ENCODE assay signal across 17 mouse cellular contexts in genomic region chr6:94070702-94071101, GRCm38 (mm10).
A peak's percentile ranks its signal among the peaks of the same experiment; 100 is the strongest.
DNase-seq lines count a peak whose midpoint lies in the region; ATAC-seq and TF ChIP-seq lines count a peak whose summit lies in the region.
"Had no signal": no experiment of that assay in that cellular context is flagged by ENCODE, and none has a peak within 500 bp of the region (broad histone marks: within the 10 kb centered on the region; RNA-seq: fewer than 3 reads in every experiment).

No protein-coding gene starts in this region.

- no peak overlapping the region for H3K4me3 ChIP-seq in hindbrain, postnatal 0 days (ENCODE audit: low read length)
- no peak overlapping the region for H3K4me3 ChIP-seq in hindbrain, embryonic 11.5 days (ENCODE audit: low read depth, low read length)
- H3K4me3 ChIP-seq in liver, postnatal 0 days (ENCODE audit: low read depth, low read length) = no peak overlapping the region
- no peak overlapping the region for H3K4me3 ChIP-seq in heart, embryonic 12.5 days
- H3K4me3 ChIP-seq: embryonic facial prominence, embryonic 13.5 days; hindbrain, embryonic 13.5 days; liver, embryonic 12.5 days; neural tube, embryonic 13.5 days had no signal

- no peaks in the 10 kb centered on the region for H3K36me3 ChIP-seq in hindbrain, postnatal 0 days (ENCODE audit: insufficient read depth, low read length)
- H3K36me3 ChIP-seq in hindbrain, embryonic 11.5 days (ENCODE audit: control insufficient read depth, insufficient read depth, low read length) = no peaks in the 10 kb centered on the region
- H3K36me3 ChIP-seq in liver, postnatal 0 days (replicated peaks; ENCODE audit: insufficient read depth, low read length) = no peaks in the 10 kb centered on the region
- no peaks in the 10 kb centered on the region for H3K36me3 ChIP-seq in heart, embryonic 12.5 days
- H3K36me3 ChIP-seq: embryonic facial prominence, embryonic 13.5 days; hindbrain, embryonic 13.5 days; liver, embryonic 12.5 days; neural tube, embryonic 13.5 days had no signal

- no peak overlapping the region for H3K27ac ChIP-seq in hindbrain, postnatal 0 days
- H3K27ac ChIP-seq in hindbrain, embryonic 11.5 days (ENCODE audit: low read depth, low read length) = no peak overlapping the region
- no peak overlapping the region for H3K27ac ChIP-seq in liver, postnatal 0 days (ENCODE audit: low read depth)
- H3K27ac ChIP-seq in heart, embryonic 12.5 days (ENCODE audit: poor library complexity, severe bottlenecking) = no peak overlapping the region
- H3K27ac ChIP-seq: embryonic facial prominence, embryonic 13.5 days; hindbrain, embryonic 13.5 days; liver, embryonic 12.5 days; neural tube, embryonic 13.5 days had no signal

- no peak overlapping the region for H3K9ac ChIP-seq in hindbrain, postnatal 0 days (replicated peaks; ENCODE audit: low read length)
- H3K9ac ChIP-seq in hindbrain, embryonic 11.5 days (ENCODE audit: low read depth, low read length) = no peak overlapping the region
- no peak overlapping the region for H3K9ac ChIP-seq in liver, postnatal 0 days (replicated peaks)
- H3K9ac ChIP-seq in heart, embryonic 12.5 days = no peak overlapping the region
- H3K9ac ChIP-seq: embryonic facial prominence, embryonic 13.5 days; hindbrain, embryonic 13.5 days; liver, embryonic 12.5 days; neural tube, embryonic 13.5 days had no signal

- no peak for ATAC-seq in hindbrain, postnatal 0 days
- ATAC-seq in hindbrain, embryonic 11.5 days (ENCODE audit: low FRiP score) = no peak
- ATAC-seq in liver, postnatal 0 days = no peak
- ATAC-seq in heart, embryonic 12.5 days (ENCODE audit: insufficient number of reproducible peaks, low FRiP score) = no peak
- ATAC-seq: activated CD4-positive, CD25-positive, alpha-beta regulatory T cell, adult 4 months; liver, embryonic 12.5 days; midbrain, embryonic 16.5 days had no signal

- TF ChIP-seq CTCF in hindbrain, postnatal 0 days (IDR thresholded peaks at IDR 0.05; ENCODE audit: low read depth) = no peak
- TF ChIP-seq CTCF in liver, postnatal 0 days (IDR thresholded peaks at IDR 0.05; ENCODE audit: low read depth) = no peak

- peaks cover 5% of the 10 kb centered on the region for H3K4me1 ChIP-seq in hindbrain, postnatal 0 days (ENCODE audit: insufficient read depth, low read length)
- H3K4me1 ChIP-seq in hindbrain, embryonic 11.5 days (replicated peaks; ENCODE audit: control insufficient read depth, insufficient read depth, low read length) = no peaks in the 10 kb centered on the region
- no peaks in the 10 kb centered on the region for H3K4me1 ChIP-seq in liver, postnatal 0 days (ENCODE audit: insufficient read depth)
- peaks cover 56% of the 10 kb centered on the region for H3K4me1 ChIP-seq in heart, embryonic 12.5 days (replicated peaks)

- WGBS in hindbrain, postnatal 0 days = 61% methylated on average over 3 of the region's 3 CpGs
- 77% methylated on average over 3 of the region's 3 CpGs for WGBS in hindbrain, embryonic 11.5 days
- WGBS in liver, postnatal 0 days (ENCODE audit: insufficient replicate concordance) = 62% methylated on average over 3 of the region's 3 CpGs
- 50% methylated on average over 3 of the region's 3 CpGs for WGBS in heart, embryonic 12.5 days

- no peak for TF ChIP-seq EP300 in liver, postnatal 0 days (IDR thresholded peaks at IDR 0.05; ENCODE audit: low read depth)

- H3K4me2 ChIP-seq in hindbrain, postnatal 0 days (ENCODE audit: low read depth, low read length) = no peak overlapping the region
- no peak overlapping the region for H3K4me2 ChIP-seq in hindbrain, embryonic 11.5 days (replicated peaks; ENCODE audit: low read depth, low read length)
- no peak overlapping the region for H3K4me2 ChIP-seq in liver, postnatal 0 days (ENCODE audit: low read depth, low read length)
- no peak overlapping the region for H3K4me2 ChIP-seq in heart, embryonic 12.5 days
- H3K4me2 ChIP-seq: embryonic facial prominence, embryonic 13.5 days; hindbrain, embryonic 13.5 days; liver, embryonic 12.5 days; neural tube, embryonic 13.5 days had no signal

- H3K27me3 ChIP-seq in hindbrain, postnatal 0 days (ENCODE audit: insufficient read depth, low read length) = no peaks in the 10 kb centered on the region
- no peaks in the 10 kb centered on the region for H3K27me3 ChIP-seq in hindbrain, embryonic 11.5 days (ENCODE audit: control insufficient read depth, insufficient read depth, low read length)
- no peaks in the 10 kb centered on the region for H3K27me3 ChIP-seq in liver, postnatal 0 days (ENCODE audit: insufficient read depth, low read length)
- no peaks in the 10 kb centered on the region for H3K27me3 ChIP-seq in heart, embryonic 12.5 days (replicated peaks)
- H3K27me3 ChIP-seq: embryonic facial prominence, embryonic 13.5 days; hindbrain, embryonic 13.5 days; liver, embryonic 12.5 days; neural tube, embryonic 13.5 days had no signal

- DNase-seq in hindbrain, postnatal 0 days (ENCODE audit: low spot score) = peak; percentile 52
- DNase-seq in hindbrain, embryonic 11.5 days (ENCODE audit: low spot score) = no peak
- DNase-seq in frontal cortex, adult 2 months (ENCODE audit: extremely low spot score in 1 of 2, low spot score in 1 of 2) = peak; percentile 38 to 66
- peak; percentile 18 to 31 for DNase-seq in layer of hippocampus, postnatal 14 days (ENCODE audit: low spot score in 2 of 2)
- DNase-seq in right cerebral cortex, postnatal 14 days = peak; percentile 48
- no peak for DNase-seq in liver, postnatal 0 days
- no peak for DNase-seq in adrenal gland, postnatal 4 days (ENCODE audit: low spot score in 2 of 2)
- DNase-seq: cerebellum, postnatal 25 days; kidney, adult 2 months; lung, postnatal 4 days had no signal

- no peaks in the 10 kb centered on the region for H3K9me3 ChIP-seq in hindbrain, postnatal 0 days (ENCODE audit: low read length)
- no peaks in the 10 kb centered on the region for H3K9me3 ChIP-seq in hindbrain, embryonic 11.5 days (ENCODE audit: control insufficient read depth, low read length)
- no peaks in the 10 kb centered on the region for H3K9me3 ChIP-seq in liver, postnatal 0 days (ENCODE audit: low read length)
- H3K9me3 ChIP-seq in heart, embryonic 12.5 days (replicated peaks) = no peaks in the 10 kb centered on the region
- H3K9me3 ChIP-seq: embryonic facial prominence, embryonic 13.5 days; hindbrain, embryonic 13.5 days; liver, embryonic 12.5 days; neural tube, embryonic 13.5 days had no signal

Comparison
In these comparisons a context has a peak if more than half of its experiments do, and no peak if none do; other contexts are left out.
1. DNase-seq: peak in hindbrain, postnatal 0 days (single experiment), frontal cortex, adult 2 months (2 of 2), layer of hippocampus, postnatal 14 days (2 of 2) and right cerebral cortex, postnatal 14 days (single experiment); none in hindbrain, embryonic 11.5 days (single experiment), liver, postnatal 0 days (single experiment) and adrenal gland, postnatal 4 days (0 of 2).